Mouse (Mus musculus): ENCODE measurements around the gene Haus4. TPM values are rescaled to one million over a fixed set of nuclear protein-coding genes. Genes with fewer than 3 reads are reported as not detected.

Haus4 gene
- total RNA-seq, 2 experiments from 2014 or later: 43.3 to 91.4 TPM

- no peak for ATAC-seq (replicated peaks; ENCODE audit: low FRiP score, poor library complexity, severe bottlenecking)
These were observed 51.3 kb downstream of the Haus4 start for GRCm38 (mm10) chr14:54503092-54503491.

GRCm38 (mm10) chr14:54501365-54501764 is 53.1 kb downstream of the Haus4 start:
- no peak for ATAC-seq (replicated peaks; ENCODE audit: low FRiP score, poor library complexity, severe bottlenecking)

- ATAC-seq (replicated peaks; ENCODE audit: low FRiP score, poor library complexity, severe bottlenecking): no peak
These were observed 55.1 kb downstream of the Haus4 start for GRCm38 (mm10) chr14:54499330-54499729.

GRCm38 (mm10) chr14:54496706-54497105 is 57.7 kb downstream of the Haus4 start:
- ATAC-seq (replicated peaks; ENCODE audit: low FRiP score, poor library complexity, severe bottlenecking): no peak

GRCm38 (mm10) chr14:54494234-54494633 is 60.2 kb downstream of the Haus4 start:
- peak; percentile 86 for ATAC-seq (replicated peaks; ENCODE audit: low FRiP score, poor library complexity, severe bottlenecking)

- no peak for ATAC-seq (replicated peaks; ENCODE audit: low FRiP score, poor library complexity, severe bottlenecking)
These were observed 61.2 kb downstream of the Haus4 start for GRCm38 (mm10) chr14:54493236-54493635.

- ATAC-seq (replicated peaks; ENCODE audit: low FRiP score, poor library complexity, severe bottlenecking): peak; percentile 37; the same call in 1 of the 2 replicates
These were observed 61.9 kb downstream of the Haus4 start for GRCm38 (mm10) chr14:54492345-54493131.

Other genes starting within 250 kb of the Haus4 start
- 13.3 and 21.0 TPM in 2 replicates for gene Oxa1l, start 193.8 kb downstream of the Haus4 start, total RNA-seq (2015; ENCODE audit: low replicate concordance)
- gene Oxa1l, start 193.8 kb downstream of the Haus4 start, total RNA-seq (2017; ENCODE audit: low replicate concordance): 14.0 and 19.3 TPM in 2 replicates
- 1.7 and 2.5 TPM in 2 replicates for gene Slc7a7, start 136.8 kb downstream of the Haus4 start, total RNA-seq (2015; ENCODE audit: low replicate concordance)
- gene Slc7a7, start 136.8 kb downstream of the Haus4 start, total RNA-seq (2017; ENCODE audit: low replicate concordance): 1.4 and 1.9 TPM in 2 replicates
- gene Mrpl52, start 127.7 kb downstream of the Haus4 start, total RNA-seq (2015; ENCODE audit: low replicate concordance): 74.6 and 93.1 TPM in 2 replicates
- gene Mrpl52, start 127.7 kb downstream of the Haus4 start, total RNA-seq (2017; ENCODE audit: low replicate concordance): 1.1 and 26.1 TPM in 2 replicates
- 1.8 TPM in 1 of 2 replicates, not detected in the other for gene Mmp14, start 123.0 kb downstream of the Haus4 start, total RNA-seq (2015; ENCODE audit: low replicate concordance)
- gene Mmp14, start 123.0 kb downstream of the Haus4 start, total RNA-seq (2017; ENCODE audit: low replicate concordance): 1.4 and 1.7 TPM in 2 replicates
- gene Lrp10, start 90.5 kb downstream of the Haus4 start, total RNA-seq (2015; ENCODE audit: low replicate concordance): 21.0 and 22.0 TPM in 2 replicates
- 23.0 and 38.6 TPM in 2 replicates for gene Lrp10, start 90.5 kb downstream of the Haus4 start, total RNA-seq (2017; ENCODE audit: low replicate concordance)
- gene Rem2, start 78.5 kb downstream of the Haus4 start, total RNA-seq (2015; ENCODE audit: low replicate concordance): not detected in 2 replicates
- not detected in 2 replicates for gene Rem2, start 78.5 kb downstream of the Haus4 start, total RNA-seq (2017; ENCODE audit: low replicate concordance)
- 9.6 and 11.5 TPM in 2 replicates for gene Prmt5, start 37.1 kb downstream of the Haus4 start, total RNA-seq (2015; ENCODE audit: low replicate concordance)
- gene Prmt5, start 37.1 kb downstream of the Haus4 start, total RNA-seq (2017; ENCODE audit: low replicate concordance): 7.4 and 8.2 TPM in 2 replicates
- gene Ajuba, start 22.9 kb upstream of the Haus4 start, total RNA-seq (2015; ENCODE audit: low replicate concordance): 2.5 TPM in 1 of 2 replicates, not detected in the other
- not detected in 2 replicates for gene Ajuba, start 22.9 kb upstream of the Haus4 start, total RNA-seq (2017; ENCODE audit: low replicate concordance)
- 1.3 and 14.1 TPM in 2 replicates for gene 4931414P19Rik, start 51.4 kb upstream of the Haus4 start, total RNA-seq (2015; ENCODE audit: low replicate concordance)
- gene 4931414P19Rik, start 51.4 kb upstream of the Haus4 start, total RNA-seq (2017; ENCODE audit: low replicate concordance): 2.2 and 4.7 TPM in 2 replicates
- 44.9 and 56.2 TPM in 2 replicates for gene Psmb5, start 63.4 kb upstream of the Haus4 start, total RNA-seq (2015; ENCODE audit: low replicate concordance)
- 8.7 and 14.7 TPM in 2 replicates for gene Psmb5, start 63.4 kb upstream of the Haus4 start, total RNA-seq (2017; ENCODE audit: low replicate concordance)
- not detected in 2 replicates for gene Psmb11, start 66.8 kb upstream of the Haus4 start, total RNA-seq (2015; ENCODE audit: low replicate concordance)
- gene Psmb11, start 66.8 kb upstream of the Haus4 start, total RNA-seq (2017; ENCODE audit: low replicate concordance): not detected in 2 replicates
- not detected in 2 replicates for gene Gm17606, start 86.3 kb upstream of the Haus4 start, total RNA-seq (2015; ENCODE audit: low replicate concordance)
- not detected in 2 replicates for gene Gm17606, start 86.3 kb upstream of the Haus4 start, total RNA-seq (2017; ENCODE audit: low replicate concordance)
- gene Cdh24, start 86.7 kb upstream of the Haus4 start, total RNA-seq (2015; ENCODE audit: low replicate concordance): 1.4 and 2.1 TPM in 2 replicates
- 2.8 and 14.1 TPM in 2 replicates for gene Cdh24, start 86.7 kb upstream of the Haus4 start, total RNA-seq (2017; ENCODE audit: low replicate concordance)
- 45.7 and 46.9 TPM in 2 replicates for gene 1700123O20Rik, start 131.6 kb upstream of the Haus4 start, total RNA-seq (2015; ENCODE audit: low replicate concordance)
- 16.3 and 29.4 TPM in 2 replicates for gene 1700123O20Rik, start 131.6 kb upstream of the Haus4 start, total RNA-seq (2017; ENCODE audit: low replicate concordance)
- 153 and 270 TPM in 2 replicates for gene Acin1, start 132.3 kb upstream of the Haus4 start, total RNA-seq (2015; ENCODE audit: low replicate concordance)
- 381 and 431 TPM in 2 replicates for gene Acin1, start 132.3 kb upstream of the Haus4 start, total RNA-seq (2017; ENCODE audit: low replicate concordance)
- gene Gm29776, start 144.2 kb upstream of the Haus4 start, total RNA-seq (2015; ENCODE audit: low replicate concordance): not detected in 2 replicates
- gene Gm29776, start 144.2 kb upstream of the Haus4 start, total RNA-seq (2017; ENCODE audit: low replicate concordance): not detected in 2 replicates
- 14.7 and 25.9 TPM in 2 replicates for gene Cebpe, start 157.6 kb upstream of the Haus4 start, total RNA-seq (2015; ENCODE audit: low replicate concordance)
- 9.4 and 12.4 TPM in 2 replicates for gene Cebpe, start 157.6 kb upstream of the Haus4 start, total RNA-seq (2017; ENCODE audit: low replicate concordance)
- 7.1 and 11.9 TPM in 2 replicates for gene Slc7a8, start 227.3 kb upstream of the Haus4 start, total RNA-seq (2015; ENCODE audit: low replicate concordance)
- 2.6 and 3.0 TPM in 2 replicates for gene Slc7a8, start 227.3 kb upstream of the Haus4 start, total RNA-seq (2017; ENCODE audit: low replicate concordance)